Mouse (Mus musculus): Measurements from ENCODE around the gene Sh2d1b2.

DNA sequence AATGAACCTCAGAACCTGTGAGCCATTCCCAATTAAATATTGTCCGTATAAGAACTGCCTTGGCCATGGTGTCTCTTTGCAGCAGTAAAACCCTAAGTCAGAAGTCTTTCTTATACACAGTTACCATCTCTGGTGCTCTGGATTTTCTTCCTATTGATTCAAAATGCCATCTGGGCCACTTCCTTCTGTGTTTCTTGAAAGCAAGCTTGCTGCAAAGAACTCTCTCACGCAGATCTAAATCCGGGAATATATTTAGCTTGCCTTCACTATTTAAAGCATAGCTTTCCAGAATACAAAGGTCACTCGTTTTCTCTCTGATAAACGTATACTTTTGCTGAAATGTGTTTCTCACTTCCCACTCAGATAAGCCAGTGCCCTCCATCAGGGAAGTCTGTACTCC lies 46.0 kb upstream of the Sh2d1b2 start:
- no peak for TF ChIP-seq CTCF (IDR thresholded peaks at IDR 0.05; ENCODE audit: borderline replicate concordance, extremely low read depth, insufficient read depth, insufficient read length)
- TF ChIP-seq POLR2A (IDR thresholded peaks at IDR 0.05; ENCODE audit: borderline replicate concordance, extremely low read depth, insufficient read depth, insufficient read length, poor library complexity, severe bottlenecking): no peak
